Mouse (Mus musculus) liver, adult (tissue): ENCODE results near the gene Rptor.

Source experiments
- GATA4 ChIP-seq: IDR thresholded peaks from 2 replicates; pipeline ENCODE4 v1.6.1; 2014; ENCODE audit warnings: mild to moderate bottlenecking, low read length; ENCODE audit not compliant: insufficient replicate concordance

The Rptor gene

DNA sequence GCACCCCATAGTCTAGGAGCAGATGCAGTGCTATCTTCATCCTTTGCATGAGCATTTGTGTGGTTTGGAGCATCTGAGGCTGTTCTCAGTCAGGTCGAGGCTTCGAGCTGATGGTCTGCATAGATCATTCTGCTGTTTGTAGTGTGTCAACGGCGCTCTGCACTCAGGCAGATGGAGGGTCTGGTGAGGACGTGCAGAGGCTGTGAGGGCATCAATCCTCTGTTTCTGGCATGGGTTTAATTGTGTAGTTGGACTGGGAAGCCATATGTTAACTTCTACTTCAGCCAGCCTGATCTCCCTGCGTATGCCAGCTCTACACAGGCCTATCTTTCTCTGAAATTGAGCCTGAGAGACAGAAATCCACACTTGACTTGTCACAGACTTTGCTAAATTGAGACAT, 23.2 kb downstream of the Rptor start:
- TF ChIP-seq GATA4, result no peak

DNA sequence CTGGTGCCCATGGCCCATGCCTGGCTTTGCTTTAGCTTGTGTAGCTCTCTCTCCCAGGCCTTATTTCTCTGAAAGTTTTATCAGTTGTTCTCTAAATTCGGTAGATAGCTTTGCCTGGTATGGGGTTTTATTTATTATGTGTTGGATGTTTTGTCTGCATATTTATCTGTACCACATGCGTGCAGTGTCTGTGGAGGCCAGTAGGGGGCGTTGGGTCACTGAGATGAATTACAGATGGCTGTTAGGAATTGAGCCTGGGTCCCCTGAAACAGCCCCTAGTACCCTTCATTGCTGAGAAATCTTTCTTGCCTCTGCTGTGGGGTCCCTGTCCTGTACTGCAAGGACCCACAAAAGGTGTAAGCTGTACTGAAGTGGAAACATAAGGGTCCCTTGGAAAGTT, 24.5 kb downstream of the Rptor start:
- no peak for TF ChIP-seq GATA4

DNA sequence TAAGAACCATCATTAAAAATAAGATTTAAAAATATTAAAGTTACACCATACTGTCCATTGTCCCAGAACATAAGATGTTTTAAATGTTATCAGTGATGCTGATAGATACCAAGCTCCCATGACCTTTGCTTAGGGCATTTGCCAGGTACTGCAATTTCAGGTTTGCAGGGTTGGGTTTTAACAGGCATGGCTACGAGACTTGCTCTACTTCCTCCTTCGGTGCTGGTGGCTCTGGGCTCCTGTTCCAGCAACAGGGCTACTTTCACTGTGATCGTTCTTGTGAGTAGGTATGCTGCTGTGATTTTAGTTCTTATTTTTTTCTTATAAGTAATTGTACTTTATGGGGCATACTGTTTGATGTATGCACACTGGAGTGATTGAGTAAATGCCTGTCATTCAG, 26.4 kb downstream of the Rptor start:
- no peak for TF ChIP-seq GATA4

DNA sequence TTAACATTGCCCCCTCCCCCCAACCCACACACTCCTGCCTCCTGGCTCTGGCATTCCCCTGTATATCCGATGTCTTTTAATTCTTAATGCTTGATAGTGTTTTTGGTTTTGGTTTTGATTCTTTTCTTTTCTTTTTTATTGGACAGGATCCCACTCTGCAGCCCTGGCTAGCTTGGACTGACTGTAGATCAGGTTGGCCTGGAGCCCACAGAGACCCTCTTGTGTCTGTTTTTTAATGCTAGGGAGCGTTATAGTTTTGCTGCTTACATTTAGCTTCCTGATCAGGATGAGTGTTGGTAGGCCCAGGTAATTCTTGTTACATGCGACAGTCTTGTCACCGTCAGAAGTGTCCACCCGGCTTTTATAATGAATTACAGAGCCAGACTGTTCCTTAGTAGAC, 27.6 kb downstream of the Rptor start:
- TF ChIP-seq GATA4, result no peak

DNA sequence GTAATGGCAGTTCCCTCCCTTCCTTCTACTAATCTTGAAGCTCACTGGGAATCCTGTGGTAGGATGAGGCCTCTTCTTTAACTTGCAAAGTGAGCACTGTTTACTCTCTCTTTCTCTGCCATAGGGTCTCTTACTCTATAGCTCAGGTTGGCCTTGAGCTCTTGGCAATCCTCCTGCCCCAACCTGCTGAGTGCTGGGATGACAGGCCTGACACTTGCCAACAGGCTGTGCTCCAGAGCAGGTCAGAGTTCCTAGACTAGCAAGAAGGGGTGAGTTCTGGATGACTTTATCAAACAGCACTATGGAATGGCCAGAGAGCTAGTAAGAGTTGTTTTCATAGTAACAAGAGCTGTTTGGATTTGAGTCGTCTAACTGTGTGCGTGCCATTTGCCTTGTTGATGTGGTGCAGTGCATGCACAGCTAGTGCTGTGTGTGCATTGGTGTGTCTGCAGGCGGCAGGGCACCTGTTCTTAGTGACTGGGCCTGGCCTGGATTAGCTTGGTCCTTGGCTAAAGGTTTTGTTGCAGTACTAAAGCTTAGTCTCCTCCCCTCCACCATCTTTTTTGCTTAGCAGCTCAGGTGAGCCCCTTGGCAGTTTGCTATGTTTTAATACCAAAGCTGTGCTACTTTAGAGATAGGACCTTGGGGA, 28.6 kb downstream of the Rptor start:
- TF ChIP-seq GATA4, result no peak

DNA sequence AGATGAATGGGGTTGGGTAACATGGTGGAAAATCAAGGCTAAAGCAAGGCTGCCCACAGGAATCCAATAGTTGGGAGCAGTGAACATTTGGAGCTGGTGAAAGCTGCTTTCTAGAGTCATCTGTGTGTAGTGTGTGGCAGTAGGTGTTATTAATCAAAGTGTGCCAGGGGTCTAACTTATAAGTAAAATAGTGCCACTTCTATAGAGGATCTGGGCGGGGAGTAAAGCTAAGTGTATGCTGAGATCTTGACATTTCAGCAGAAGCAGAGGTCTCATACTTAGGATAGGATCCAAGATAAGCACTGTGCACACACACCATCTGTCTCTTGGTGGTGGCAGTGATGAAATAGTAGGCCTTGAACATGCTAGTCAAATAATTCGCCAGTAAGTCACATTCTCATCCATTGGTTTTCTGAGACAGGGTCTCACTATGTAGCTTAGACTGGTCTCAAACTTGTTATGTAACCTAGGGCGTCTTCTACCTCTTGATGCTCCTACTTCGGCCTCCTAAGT, 33.7 kb downstream of the Rptor start:
- TF ChIP-seq GATA4, result no peak

DNA sequence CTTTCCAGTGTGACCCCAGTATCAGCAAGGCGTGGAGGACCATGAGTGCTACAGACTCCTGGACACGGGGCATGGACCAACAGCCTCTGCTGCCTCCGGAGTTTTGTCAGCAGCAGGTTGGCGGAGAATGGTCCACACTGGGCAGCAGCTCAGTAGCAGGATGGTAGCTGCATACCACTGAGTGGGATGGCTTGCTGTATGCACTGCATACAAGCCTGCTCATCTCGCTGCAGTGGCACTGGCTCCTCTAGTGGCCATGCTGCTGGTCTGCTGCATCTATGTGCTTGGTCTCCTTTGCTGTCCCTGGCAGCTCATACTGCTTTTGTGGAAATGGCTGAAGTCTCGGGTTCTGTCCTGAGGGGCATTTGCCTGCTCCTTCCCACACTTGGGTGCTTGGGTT, 34.8 kb downstream of the Rptor start:
- TF ChIP-seq GATA4, result no peak

DNA sequence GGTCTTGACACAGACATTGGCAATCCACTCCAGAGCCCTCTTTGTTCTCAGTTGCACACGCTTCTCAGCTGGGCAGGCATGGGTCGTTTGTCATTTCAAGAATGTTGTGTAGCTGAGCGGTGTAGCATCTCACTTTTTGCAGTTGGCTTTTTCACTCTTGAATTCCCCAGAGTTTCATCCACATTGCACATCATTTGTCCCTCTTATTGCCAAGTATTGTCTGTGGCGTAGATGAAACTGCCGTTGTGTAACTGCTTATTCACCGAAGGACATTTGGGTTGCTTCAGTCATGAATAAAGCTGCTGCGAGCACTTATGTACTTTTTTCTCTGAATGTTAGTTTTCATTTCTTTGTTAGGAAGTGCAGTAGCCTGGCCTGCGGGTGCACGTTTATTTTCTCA, 37.8 kb downstream of the Rptor start:
- no peak for TF ChIP-seq GATA4

DNA sequence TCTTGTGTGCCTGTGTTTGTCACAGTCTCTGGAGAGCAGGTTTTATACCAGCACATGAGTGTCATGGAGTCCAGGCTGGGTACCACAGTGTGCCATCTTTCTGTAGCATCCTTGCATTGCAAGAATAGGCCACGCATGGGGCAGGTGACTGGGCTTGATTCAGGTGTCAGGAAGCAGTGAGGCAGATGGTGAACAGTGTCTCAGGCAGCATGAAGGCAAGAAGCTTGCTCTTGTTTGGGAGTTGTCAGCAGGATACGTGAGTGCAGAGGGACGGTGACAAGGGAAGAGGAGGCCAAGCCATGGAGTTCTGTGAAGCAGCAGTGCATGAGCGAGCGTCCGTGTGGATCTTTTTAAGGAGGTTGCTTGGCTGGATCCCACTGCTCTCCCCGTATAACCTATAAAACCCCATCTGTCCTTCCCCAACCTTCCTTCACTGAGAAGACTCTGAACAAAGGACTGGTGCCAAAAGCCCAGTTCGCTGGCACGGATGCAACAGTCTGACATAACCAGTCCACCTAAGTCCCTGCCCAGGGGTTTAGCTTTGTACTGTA, 39.2 kb downstream of the Rptor start:
- no peak for TF ChIP-seq GATA4

DNA sequence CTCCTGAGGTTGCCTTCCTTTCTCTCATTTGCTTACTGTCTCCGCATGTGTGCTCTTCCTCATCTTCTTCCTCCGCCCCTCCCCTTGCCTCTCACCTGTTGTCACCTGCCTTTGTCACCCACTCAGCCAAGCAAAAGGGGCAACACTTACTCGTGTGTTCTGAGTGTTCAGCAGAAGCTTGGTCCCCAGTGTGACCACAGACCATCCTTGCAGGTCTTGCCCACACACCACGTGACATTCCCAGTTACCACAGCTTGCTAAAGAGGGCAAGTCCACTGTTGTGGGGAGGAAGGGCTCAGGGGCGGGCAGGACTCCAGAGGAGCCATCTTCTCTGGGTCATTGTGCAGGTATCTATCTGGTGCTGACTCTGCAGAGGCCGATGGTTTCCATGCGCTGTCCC, 40.6 kb downstream of the Rptor start:
- no peak for TF ChIP-seq GATA4

DNA sequence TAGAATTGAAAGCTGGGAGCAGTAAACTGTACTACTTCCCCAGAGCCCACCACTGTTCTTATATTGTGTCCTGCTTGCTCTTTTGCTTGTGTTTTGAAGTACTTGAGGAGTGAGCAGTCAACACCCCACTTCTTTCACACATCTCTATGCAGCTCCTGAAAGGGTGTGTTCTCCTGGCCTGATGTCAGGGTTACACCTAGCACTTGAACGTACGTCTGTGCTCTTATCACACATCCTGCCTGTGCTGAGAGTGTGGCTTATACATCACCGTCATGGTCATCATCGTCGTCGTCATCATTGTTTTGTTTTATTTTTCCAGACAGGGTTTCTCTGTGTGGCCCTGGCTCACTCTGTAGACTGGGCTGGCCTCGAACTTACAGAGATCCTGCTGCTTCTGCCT, 41.4 kb downstream of the Rptor start:
- no peak for TF ChIP-seq GATA4

DNA sequence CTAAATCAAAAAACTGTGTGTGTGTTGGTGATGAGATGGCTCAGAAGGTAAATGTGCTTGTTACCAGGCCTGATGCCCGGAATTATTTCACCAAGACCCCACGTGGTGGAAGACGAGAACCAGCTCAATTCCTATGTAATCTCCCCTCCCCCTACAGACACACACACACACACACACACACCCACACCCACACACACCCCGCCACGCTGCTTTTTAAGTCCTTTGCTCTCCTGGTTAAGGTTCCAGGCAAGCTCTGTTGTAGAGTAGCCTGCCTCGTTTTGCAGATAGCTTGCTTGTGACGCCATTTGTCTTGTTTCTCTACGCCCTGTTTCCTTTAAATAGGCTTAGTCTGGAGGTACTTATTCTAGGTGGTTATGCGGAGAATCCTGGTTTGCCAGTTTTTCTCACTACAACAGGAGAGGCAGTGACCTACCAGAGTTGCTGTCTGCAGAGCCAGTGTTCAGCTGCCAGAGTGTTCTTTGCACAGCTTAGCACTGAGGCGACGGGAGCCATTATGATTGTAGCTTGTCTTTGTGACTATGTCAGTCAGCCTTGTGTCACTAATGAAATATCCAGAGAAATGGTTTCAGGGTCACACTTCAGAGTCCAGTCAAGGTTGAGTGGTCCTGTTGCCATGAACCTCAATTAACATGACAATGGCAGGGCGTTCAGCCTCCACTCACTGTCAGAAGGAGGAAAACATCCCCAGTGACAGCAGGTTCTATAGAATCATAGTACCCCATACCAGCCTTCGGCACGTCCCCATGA, 42.1 kb downstream of the Rptor start:
- no peak for TF ChIP-seq GATA4

DNA sequence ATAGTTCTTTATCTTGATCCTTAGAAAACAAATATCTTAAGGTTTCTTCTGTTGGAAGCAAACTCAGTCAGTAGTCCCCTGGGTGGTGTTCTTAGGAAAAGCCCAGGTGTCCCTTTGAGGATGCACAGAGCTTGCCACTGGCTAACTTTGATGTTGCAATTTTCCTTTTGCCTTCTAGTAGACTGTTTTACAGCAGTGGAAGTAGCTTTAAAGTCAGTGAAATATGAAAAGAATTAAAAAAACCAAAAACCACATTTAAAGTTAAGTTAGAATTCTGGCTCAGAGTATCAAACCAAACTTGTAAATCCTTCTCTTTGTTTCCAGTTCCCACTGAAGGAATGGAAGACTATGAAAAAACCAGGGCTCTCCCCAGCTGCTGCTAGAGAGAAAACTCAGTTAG, 47.8 kb downstream of the Rptor start:
- no peak for TF ChIP-seq GATA4

DNA sequence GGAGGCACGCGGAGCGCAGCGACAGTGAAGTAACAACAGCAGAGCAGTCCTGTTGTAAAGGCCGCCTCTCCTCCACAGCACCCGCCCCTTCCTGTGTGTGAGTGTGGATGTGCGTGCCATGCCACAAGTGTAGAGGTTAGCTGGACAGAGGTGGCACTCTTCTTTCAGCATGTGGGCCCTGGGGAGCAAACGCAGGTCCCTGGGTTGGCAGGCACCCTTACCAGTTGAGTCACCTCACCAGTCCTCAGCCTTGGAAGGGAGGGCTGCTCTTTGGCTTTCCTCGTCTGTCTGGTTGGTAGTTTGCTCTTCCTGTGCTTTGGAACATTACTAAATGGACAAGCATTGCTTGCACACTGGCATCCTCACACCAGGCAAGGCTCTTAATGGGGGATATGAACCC, 50.6 kb downstream of the Rptor start:
- TF ChIP-seq GATA4, result no peak

DNA sequence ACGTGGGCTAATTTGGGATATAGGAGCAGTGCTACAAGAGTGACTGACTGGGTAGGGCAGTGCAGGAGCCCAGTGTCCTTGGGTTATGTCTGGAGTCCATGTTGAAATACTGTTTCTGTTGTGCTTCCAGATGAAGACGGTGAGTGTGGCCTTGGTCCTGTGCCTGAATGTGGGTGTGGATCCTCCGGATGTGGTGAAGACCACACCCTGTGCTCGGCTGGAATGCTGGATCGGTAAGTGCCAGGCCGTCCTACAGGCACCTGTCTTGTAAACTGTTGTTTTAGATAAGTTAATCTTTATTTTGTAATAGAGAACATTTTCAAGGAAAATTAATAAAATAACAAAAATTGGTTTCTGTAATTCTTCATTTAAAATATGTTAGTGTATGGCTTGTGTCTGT, 54.8 kb downstream of the Rptor start:
- TF ChIP-seq GATA4, result no peak

DNA sequence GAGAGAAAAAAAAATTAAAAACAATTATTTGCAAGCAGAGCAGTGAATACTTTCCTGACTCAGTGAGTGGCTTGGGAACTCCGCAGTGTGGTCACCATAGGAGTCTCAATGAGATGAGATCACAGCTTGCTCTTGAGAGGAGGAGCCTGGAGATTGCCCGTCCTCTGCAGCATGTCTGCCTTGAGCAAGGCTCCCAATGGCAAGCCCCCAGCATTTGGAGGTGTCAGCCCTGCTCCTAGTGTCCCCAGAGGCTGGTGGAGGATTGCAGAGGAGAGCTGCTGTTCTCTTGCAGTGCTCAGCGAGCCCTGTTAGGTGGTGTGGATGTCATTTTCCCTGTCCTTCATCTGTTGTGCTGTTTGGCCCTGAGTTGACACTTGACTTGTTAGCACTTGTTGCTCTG, 56.6 kb downstream of the Rptor start:
- no peak for TF ChIP-seq GATA4
